8 mouse cellular contexts compared by ENCODE assay signal in the genomic region with DNA sequence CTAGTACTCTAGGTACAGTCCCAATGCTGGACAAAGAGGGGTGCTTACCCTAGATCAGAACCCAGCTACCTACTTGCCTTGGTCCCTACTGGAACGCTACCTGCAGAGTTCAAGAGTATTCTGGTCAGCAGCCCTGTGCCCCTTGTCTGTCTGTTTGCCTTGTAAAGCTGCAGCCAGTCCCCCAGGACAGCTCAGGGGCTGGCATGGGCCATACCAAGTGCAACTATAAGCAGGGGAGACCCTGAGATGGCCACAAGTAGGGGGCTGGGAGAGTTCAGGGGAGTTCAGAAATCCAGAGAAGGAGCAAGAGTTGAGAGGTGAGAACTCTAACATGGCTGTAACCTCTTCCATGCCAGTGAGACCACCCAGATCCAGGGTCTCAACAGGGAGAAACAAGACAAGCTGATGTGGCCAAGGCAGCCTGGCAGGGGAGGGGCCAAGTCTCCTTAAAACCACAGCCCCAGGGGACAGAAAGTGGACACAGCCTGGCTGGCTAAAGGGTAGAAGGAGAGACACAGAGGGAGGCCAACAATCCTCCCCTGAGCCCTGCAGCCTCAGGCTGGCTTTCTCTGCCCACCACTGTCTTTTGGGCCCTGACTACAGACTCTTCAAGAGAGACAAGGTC. TPM values are rescaled to one million over a fixed set of nuclear protein-coding genes. Genes with fewer than 3 reads are reported as not detected.
DNase-seq lines count a peak whose midpoint lies in the region; ATAC-seq and TF ChIP-seq lines count a peak whose summit lies in the region.

No protein-coding gene starts in this region.

- H3K27me3 ChIP-seq in forebrain, embryonic 12.5 days, result no peaks in the 10 kb centered on the region
- no peaks in the 10 kb centered on the region for H3K27me3 ChIP-seq in forebrain, embryonic 16.5 days (replicated peaks; ENCODE audit: control insufficient read depth, insufficient read depth, low read length)
- no peaks in the 10 kb centered on the region for H3K27me3 ChIP-seq in neural tube, embryonic 11.5 days (ENCODE audit: control insufficient read depth, insufficient read depth, low read length)
- no peaks in the 10 kb centered on the region for H3K27me3 ChIP-seq in liver, embryonic 14.5 days (ENCODE audit: control insufficient read depth, insufficient read depth, low read length)
- H3K27me3 ChIP-seq in stomach, postnatal 0 days (ENCODE audit: control insufficient read depth, insufficient read depth, low read length), result no peaks in the 10 kb centered on the region

- peaks cover 30% of the 10 kb centered on the region for H3K36me3 ChIP-seq in forebrain, embryonic 12.5 days (replicated peaks)
- peaks cover 3% of the 10 kb centered on the region; the same call in 1 of the 2 replicates for H3K36me3 ChIP-seq in forebrain, embryonic 16.5 days (ENCODE audit: control insufficient read depth, insufficient read depth)
- peaks cover 2% of the 10 kb centered on the region; the same call in 1 of the 2 replicates for H3K36me3 ChIP-seq in neural tube, embryonic 11.5 days (ENCODE audit: control insufficient read depth, insufficient read depth, low read length)
- peaks cover 39% of the 10 kb centered on the region for H3K36me3 ChIP-seq in liver, embryonic 14.5 days (replicated peaks; ENCODE audit: control insufficient read depth, insufficient read depth, low read depth)
- peaks cover 7% of the 10 kb centered on the region for H3K36me3 ChIP-seq in stomach, postnatal 0 days (ENCODE audit: control insufficient read depth, insufficient read depth, low read length)

- H3K4me2 ChIP-seq in forebrain, embryonic 12.5 days, result peak overlapping the region; percentile 11; the same call in 1 of the 2 replicates
- no peak overlapping the region; the same call in 1 of the 2 replicates for H3K4me2 ChIP-seq in forebrain, embryonic 16.5 days (ENCODE audit: low read length)
- no peak overlapping the region for H3K4me2 ChIP-seq in neural tube, embryonic 11.5 days (ENCODE audit: low read depth)
- H3K4me2 ChIP-seq in liver, embryonic 14.5 days (ENCODE audit: low read depth), result peak overlapping the region; percentile 99
- peak overlapping the region; percentile 8; the same call in 1 of the 2 replicates for H3K4me2 ChIP-seq in stomach, postnatal 0 days (replicated peaks; ENCODE audit: low read depth)

- H3K9me3 ChIP-seq in forebrain, embryonic 12.5 days, result no peaks in the 10 kb centered on the region
- H3K9me3 ChIP-seq in forebrain, embryonic 16.5 days (ENCODE audit: control insufficient read depth, low read length), result no peaks in the 10 kb centered on the region
- no peaks in the 10 kb centered on the region for H3K9me3 ChIP-seq in neural tube, embryonic 11.5 days (ENCODE audit: control insufficient read depth, low read length)
- no peaks in the 10 kb centered on the region for H3K9me3 ChIP-seq in liver, embryonic 14.5 days (ENCODE audit: control insufficient read depth, low read length)
- no peaks in the 10 kb centered on the region for H3K9me3 ChIP-seq in stomach, postnatal 0 days (ENCODE audit: control insufficient read depth, low read length)

- WGBS in forebrain, embryonic 12.5 days, result 75% methylated on average over 1 of the region's 1 CpGs
- WGBS in forebrain, embryonic 16.5 days, result 78% methylated on average over 1 of the region's 1 CpGs
- 93% methylated on average over 1 of the region's 1 CpGs for WGBS in neural tube, embryonic 11.5 days
- 72% methylated on average over 1 of the region's 1 CpGs for WGBS in liver, embryonic 14.5 days (ENCODE audit: insufficient replicate concordance)
- 68% methylated on average over 1 of the region's 1 CpGs for WGBS in stomach, postnatal 0 days

- TF ChIP-seq EP300 in liver, embryonic 14.5 days (IDR thresholded peaks at IDR 0.05; ENCODE audit: low read depth), result no peak
- no peak for TF ChIP-seq EP300 in stomach, postnatal 0 days (optimal IDR thresholded peaks at IDR 0.05)

- peak overlapping the region; percentile 25; the same call in 1 of the 2 replicates for H3K9ac ChIP-seq in forebrain, embryonic 12.5 days
- no peak overlapping the region for H3K9ac ChIP-seq in forebrain, embryonic 16.5 days (replicated peaks; ENCODE audit: low read depth, low read length)
- peak overlapping the region; percentile 27; the same call in 1 of the 2 replicates for H3K9ac ChIP-seq in neural tube, embryonic 11.5 days (ENCODE audit: low read length)
- peak overlapping the region; percentile 17 for H3K9ac ChIP-seq in liver, embryonic 14.5 days (replicated peaks)
- no peak overlapping the region for H3K9ac ChIP-seq in stomach, postnatal 0 days (ENCODE audit: low read length)

- no peak overlapping the region for H3K27ac ChIP-seq in forebrain, embryonic 12.5 days
- H3K27ac ChIP-seq in forebrain, embryonic 16.5 days (ENCODE audit: low read length), result no peak overlapping the region
- H3K27ac ChIP-seq in neural tube, embryonic 11.5 days (ENCODE audit: low read depth, low read length), result no peak overlapping the region
- H3K27ac ChIP-seq in liver, embryonic 14.5 days, result peak overlapping the region; percentile 22
- H3K27ac ChIP-seq in stomach, postnatal 0 days (replicated peaks), result no peak overlapping the region

- TF ChIP-seq CTCF in liver, embryonic 14.5 days (IDR thresholded peaks at IDR 0.05; ENCODE audit: low read depth), result no peak
- TF ChIP-seq CTCF in stomach, postnatal 0 days (IDR thresholded peaks at IDR 0.05; ENCODE audit: low read depth), result no peak

- H3K4me3 ChIP-seq in forebrain, embryonic 12.5 days (replicated peaks), result no peak overlapping the region
- no peak overlapping the region for H3K4me3 ChIP-seq in forebrain, embryonic 16.5 days (replicated peaks; ENCODE audit: low read length)
- no peak overlapping the region for H3K4me3 ChIP-seq in neural tube, embryonic 11.5 days (ENCODE audit: low read depth, low read length)
- no peak overlapping the region for H3K4me3 ChIP-seq in liver, embryonic 14.5 days (ENCODE audit: insufficient read depth in 1 of 2, low read depth in 2 of 2, low read length in 2 of 2)
- H3K4me3 ChIP-seq in stomach, postnatal 0 days (ENCODE audit: low read depth, low read length), result no peak overlapping the region

- H3K4me1 ChIP-seq in forebrain, embryonic 12.5 days, result peaks cover 52% of the 10 kb centered on the region
- H3K4me1 ChIP-seq in forebrain, embryonic 16.5 days (replicated peaks; ENCODE audit: control insufficient read depth, insufficient read depth, low read length), result peaks cover 43% of the 10 kb centered on the region
- peaks cover 16% of the 10 kb centered on the region for H3K4me1 ChIP-seq in neural tube, embryonic 11.5 days (ENCODE audit: control insufficient read depth, insufficient read depth, low read length)
- H3K4me1 ChIP-seq in liver, embryonic 14.5 days (replicated peaks; ENCODE audit: control insufficient read depth in 2 of 2, insufficient read depth in 2 of 2, low read length in 1 of 2), result peaks cover 31 to 34% of the 10 kb centered on the region in 2 experiments
- H3K4me1 ChIP-seq in stomach, postnatal 0 days (replicated peaks; ENCODE audit: control insufficient read depth, insufficient read depth), result peaks cover 4% of the 10 kb centered on the region; the same call in 1 of the 2 replicates

- no peak for ATAC-seq in forebrain, embryonic 12.5 days (ENCODE audit: low FRiP score)
- no peak for ATAC-seq in forebrain, embryonic 16.5 days
- no peak for ATAC-seq in neural tube, embryonic 11.5 days (ENCODE audit: insufficient read depth, low FRiP score, low TSS enrichment)
- no peak for ATAC-seq in liver, embryonic 14.5 days (ENCODE audit: insufficient read depth)
- ATAC-seq in stomach, postnatal 0 days (ENCODE audit: low FRiP score, low TSS enrichment), result no peak

- no peak for DNase-seq in neural tube, embryonic 11.5 days (ENCODE audit: low spot score)
- no peak for DNase-seq in neural tube, embryonic 10.5 days (ENCODE audit: extremely low spot score, low spot score)
- no peak for DNase-seq in liver, embryonic 14.5 days (ENCODE audit: low read depth in 3 of 3, low spot score in 3 of 3)
- DNase-seq in stomach, postnatal 0 days (ENCODE audit: low spot score), result no peak
- no peak for DNase-seq in frontal cortex, postnatal 36 days (ENCODE audit: low spot score in 2 of 2)
- no peak for DNase-seq in thymus, adult 18-20 months

RNA-seq across cellular contexts. Expression of a gene that starts 4.1 kb away (rescaled TPM):
- 47.3 and 50.5 TPM in 2 replicates for polyA plus RNA-seq in forebrain, embryonic 12.5 days (2016; fragmentation: Nextera tagmentation; extraction: Ambion mirVana)
- 55.7 and 64.3 TPM in 2 replicates for polyA plus RNA-seq in forebrain, embryonic 16.5 days (2015; fragmentation: Nextera tagmentation; extraction: Ambion mirVana)
- 40.1 and 42.9 TPM in 2 replicates for polyA plus RNA-seq in neural tube, embryonic 11.5 days (2014; fragmentation: Nextera tagmentation; extraction: Ambion mirVana)
- 40.9 and 49.6 TPM in 2 replicates for polyA plus RNA-seq in liver, embryonic 14.5 days (2012; rRNA removed)
- polyA plus RNA-seq in liver, embryonic 14.5 days (2014; fragmentation: Nextera tagmentation; extraction: Ambion mirVana), result 34.3 and 37.8 TPM in 2 replicates
- 20.2 and 20.7 TPM in 2 replicates for polyA plus RNA-seq in stomach, postnatal 0 days (2015; fragmentation: Nextera tagmentation; extraction: Ambion mirVana)

RNA-seq across cellular contexts. Expression of a gene that starts 10.2 kb away (rescaled TPM):
- 0.44 and 0.86 TPM in 2 replicates for polyA plus RNA-seq in forebrain, embryonic 12.5 days (2016; fragmentation: Nextera tagmentation; extraction: Ambion mirVana)
- 0.13 and 0.31 TPM in 2 replicates for polyA plus RNA-seq in forebrain, embryonic 16.5 days (2015; fragmentation: Nextera tagmentation; extraction: Ambion mirVana)
- 0.73 and 0.99 TPM in 2 replicates for polyA plus RNA-seq in neural tube, embryonic 11.5 days (2014; fragmentation: Nextera tagmentation; extraction: Ambion mirVana)
- polyA plus RNA-seq in liver, embryonic 14.5 days (2012; rRNA removed), result 0.60 and 1.4 TPM in 2 replicates
- 1.8 and 2.5 TPM in 2 replicates for polyA plus RNA-seq in liver, embryonic 14.5 days (2014; fragmentation: Nextera tagmentation; extraction: Ambion mirVana)
- polyA plus RNA-seq in stomach, postnatal 0 days (2015; fragmentation: Nextera tagmentation; extraction: Ambion mirVana), result 0.59 and 0.71 TPM in 2 replicates

RNA-seq across cellular contexts. Expression of a gene that starts 37.7 kb away (rescaled TPM):
- 11.3 and 12.2 TPM in 2 replicates for polyA plus RNA-seq in forebrain, embryonic 12.5 days (2016; fragmentation: Nextera tagmentation; extraction: Ambion mirVana)
- polyA plus RNA-seq in forebrain, embryonic 16.5 days (2015; fragmentation: Nextera tagmentation; extraction: Ambion mirVana), result 15.2 and 15.9 TPM in 2 replicates
- 12.4 and 12.9 TPM in 2 replicates for polyA plus RNA-seq in neural tube, embryonic 11.5 days (2014; fragmentation: Nextera tagmentation; extraction: Ambion mirVana)
- 11.7 and 11.9 TPM in 2 replicates for polyA plus RNA-seq in liver, embryonic 14.5 days (2012; rRNA removed)
- polyA plus RNA-seq in liver, embryonic 14.5 days (2014; fragmentation: Nextera tagmentation; extraction: Ambion mirVana), result 17.3 and 17.7 TPM in 2 replicates
- 19.4 and 19.6 TPM in 2 replicates for polyA plus RNA-seq in stomach, postnatal 0 days (2015; fragmentation: Nextera tagmentation; extraction: Ambion mirVana)

Comparison
In these comparisons a context has a peak if more than half of its experiments do, and no peak if none do; other contexts are left out.
1. H3K4me2 ChIP-seq: peak in forebrain, embryonic 12.5 days (single experiment), liver, embryonic 14.5 days (single experiment) and stomach, postnatal 0 days (single experiment); none in forebrain, embryonic 16.5 days (single experiment) and neural tube, embryonic 11.5 days (single experiment).
2. H3K9ac ChIP-seq: peak in forebrain, embryonic 12.5 days (single experiment), neural tube, embryonic 11.5 days (single experiment) and liver, embryonic 14.5 days (single experiment); none in forebrain, embryonic 16.5 days (single experiment) and stomach, postnatal 0 days (single experiment).